Mouse (Mus musculus): Measurements from ENCODE around the gene Gm20388. TPM values are rescaled to one million over a fixed set of nuclear protein-coding genes. Genes with fewer than 3 reads are reported as not detected.

Gm20388 gene
- polyA plus RNA-seq, 1 experiment from 2014 or later = not detected

GRCm38 (mm10) chr8:124306574-124306973, 4395.9 kb downstream of the Gm20388 start:
- H3K4me3 ChIP-seq (ENCODE audit: low read depth, low read length) = no peak overlapping the region
- no peak overlapping the region for H3K27ac ChIP-seq (ENCODE audit: low read depth, low read length)
- no peak for TF ChIP-seq CTCF (IDR thresholded peaks at IDR 0.05; ENCODE audit: low read depth)
- no peak overlapping the region for H3K9ac ChIP-seq (ENCODE audit: low read depth, low read length)
- no peak for ATAC-seq
- H3K4me1 ChIP-seq (replicated peaks; ENCODE audit: control insufficient read depth, insufficient read depth, low read length) = no peaks in the 10 kb centered on the region
- no peak overlapping the region for H3K4me2 ChIP-seq (replicated peaks; ENCODE audit: low read depth)
- H3K9me3 ChIP-seq (ENCODE audit: control insufficient read depth) = no peaks in the 10 kb centered on the region
- H3K27me3 ChIP-seq (replicated peaks; ENCODE audit: control insufficient read depth, insufficient read depth, low read length) = no peaks in the 10 kb centered on the region
- WGBS = 49% methylated on average over 7 of the region's 7 CpGs
- H3K36me3 ChIP-seq (ENCODE audit: control insufficient read depth, insufficient read depth) = peaks cover 8% of the 10 kb centered on the region

- Histone ChIP-seq H3K36me3 (ENCODE audit: control insufficient read depth, insufficient read depth) (peaks cover 8% of the 10 kb centered on the region), H3K4me1 (replicated peaks; ENCODE audit: control insufficient read depth, insufficient read depth, low read length) (no peaks in the 10 kb centered on the region), H3K4me3 (ENCODE audit: low read depth, low read length) (no peak overlapping the region), H3K4me2 (replicated peaks; ENCODE audit: low read depth) (no peak overlapping the region), H3K9me3 (ENCODE audit: control insufficient read depth) (no peaks in the 10 kb centered on the region), H3K9ac (ENCODE audit: low read depth, low read length) (no peak overlapping the region), H3K27me3 (replicated peaks; ENCODE audit: control insufficient read depth, insufficient read depth, low read length) (no peaks in the 10 kb centered on the region), H3K27ac (ENCODE audit: low read depth, low read length) (0 out of 2 replicates have a peak overlapping the region, but pooled peaks have one; percentile 23)
- WGBS = 92% methylated on average over 10 of the region's 10 CpGs
- no peak for ATAC-seq
- no peak for TF ChIP-seq CTCF (IDR thresholded peaks at IDR 0.05; ENCODE audit: low read depth)
Observed at GRCm38 (mm10) chr8:124307700-124308099, 4397.1 kb downstream of the Gm20388 start.

- H3K36me3 ChIP-seq (ENCODE audit: control insufficient read depth, insufficient read depth) = peaks cover 4% of the 10 kb centered on the region
- no peak for ATAC-seq
Observed at GRCm38 (mm10) chr8:124310509-124310908, 4399.9 kb downstream of the Gm20388 start.

GRCm38 (mm10) chr8:124311111-124311510, 4400.5 kb downstream of the Gm20388 start:
- no peaks in the 10 kb centered on the region for H3K4me1 ChIP-seq (replicated peaks; ENCODE audit: control insufficient read depth, insufficient read depth, low read length)
- no peak overlapping the region for H3K27ac ChIP-seq (ENCODE audit: low read depth, low read length)
- no peak overlapping the region for H3K4me3 ChIP-seq (ENCODE audit: low read depth, low read length)
- 81% methylated on average over 6 of the region's 6 CpGs for WGBS
- no peak overlapping the region for H3K4me2 ChIP-seq (replicated peaks; ENCODE audit: low read depth)
- ATAC-seq = no peak
- no peak for TF ChIP-seq CTCF (IDR thresholded peaks at IDR 0.05; ENCODE audit: low read depth)
- H3K36me3 ChIP-seq (ENCODE audit: control insufficient read depth, insufficient read depth) = peaks cover 4% of the 10 kb centered on the region
- no peaks in the 10 kb centered on the region for H3K27me3 ChIP-seq (replicated peaks; ENCODE audit: control insufficient read depth, insufficient read depth, low read length)
- no peaks in the 10 kb centered on the region for H3K9me3 ChIP-seq (ENCODE audit: control insufficient read depth)
- no peak overlapping the region for H3K9ac ChIP-seq (ENCODE audit: low read depth, low read length)

More at GRCm38 (mm10) chr8:124310509-124310908, 4399.9 kb downstream of the Gm20388 start:
- Histone ChIP-seq H3K4me1 (replicated peaks; ENCODE audit: control insufficient read depth, insufficient read depth, low read length) (no peaks in the 10 kb centered on the region), H3K27ac (ENCODE audit: low read depth, low read length) (no peak overlapping the region), H3K4me2 (replicated peaks; ENCODE audit: low read depth) (no peak overlapping the region), H3K9me3 (ENCODE audit: control insufficient read depth) (no peaks in the 10 kb centered on the region), H3K4me3 (ENCODE audit: low read depth, low read length) (no peak overlapping the region), H3K27me3 (replicated peaks; ENCODE audit: control insufficient read depth, insufficient read depth, low read length) (no peaks in the 10 kb centered on the region), H3K9ac (ENCODE audit: low read depth, low read length) (no peak overlapping the region)
- 81% methylated on average over 13 of the region's 13 CpGs for WGBS
- TF ChIP-seq CTCF (IDR thresholded peaks at IDR 0.05; ENCODE audit: low read depth) = no peak

- Histone ChIP-seq H3K9me3 (ENCODE audit: control insufficient read depth) (no peaks in the 10 kb centered on the region), H3K36me3 (ENCODE audit: control insufficient read depth, insufficient read depth) (peaks cover 4% of the 10 kb centered on the region; the same call in 1 of the 2 replicates), H3K4me1 (replicated peaks; ENCODE audit: control insufficient read depth, insufficient read depth, low read length) (no peaks in the 10 kb centered on the region), H3K27ac (ENCODE audit: low read depth, low read length) (no peak overlapping the region), H3K4me2 (replicated peaks; ENCODE audit: low read depth) (no peak overlapping the region), H3K4me3 (ENCODE audit: low read depth, low read length) (no peak overlapping the region), H3K9ac (ENCODE audit: low read depth, low read length) (no peak overlapping the region), H3K27me3 (replicated peaks; ENCODE audit: control insufficient read depth, insufficient read depth, low read length) (no peaks in the 10 kb centered on the region)
- ATAC-seq = no peak
- no peak for TF ChIP-seq CTCF (IDR thresholded peaks at IDR 0.05; ENCODE audit: low read depth)
- WGBS = 88% methylated on average over 17 of the region's 17 CpGs
Observed at GRCm38 (mm10) chr8:124311723-124312122, 4401.1 kb downstream of the Gm20388 start.

- Histone ChIP-seq H3K27ac (ENCODE audit: low read depth, low read length) (no peak overlapping the region), H3K9ac (ENCODE audit: low read depth, low read length) (no peak overlapping the region), H3K4me1 (replicated peaks; ENCODE audit: control insufficient read depth, insufficient read depth, low read length) (no peaks in the 10 kb centered on the region), H3K27me3 (replicated peaks; ENCODE audit: control insufficient read depth, insufficient read depth, low read length) (no peaks in the 10 kb centered on the region), H3K36me3 (ENCODE audit: control insufficient read depth, insufficient read depth) (peaks cover 4% of the 10 kb centered on the region; the same call in 1 of the 2 replicates), H3K4me2 (replicated peaks; ENCODE audit: low read depth) (no peak overlapping the region), H3K4me3 (ENCODE audit: low read depth, low read length) (no peak overlapping the region), H3K9me3 (ENCODE audit: control insufficient read depth) (no peaks in the 10 kb centered on the region)
- 93% methylated on average over 10 of the region's 10 CpGs for WGBS
- no peak for ATAC-seq
- TF ChIP-seq CTCF (IDR thresholded peaks at IDR 0.05; ENCODE audit: low read depth) = no peak
Observed at GRCm38 (mm10) chr8:124312228-124312627, 4401.6 kb downstream of the Gm20388 start.

- WGBS = 49% methylated on average over 10 of the region's 10 CpGs
- H3K27ac ChIP-seq (ENCODE audit: low read depth, low read length) = no peak overlapping the region
- H3K9ac ChIP-seq (ENCODE audit: low read depth, low read length) = no peak overlapping the region
Observed at GRCm38 (mm10) chr8:124314803-124315202, 4404.2 kb downstream of the Gm20388 start.

More at GRCm38 (mm10) chr8:124314803-124315202, 4404.2 kb downstream of the Gm20388 start:
- no peak for ATAC-seq
- Histone ChIP-seq H3K9me3 (ENCODE audit: control insufficient read depth) (no peaks in the 10 kb centered on the region), H3K4me2 (replicated peaks; ENCODE audit: low read depth) (no peak overlapping the region), H3K27me3 (replicated peaks; ENCODE audit: control insufficient read depth, insufficient read depth, low read length) (no peaks in the 10 kb centered on the region), H3K4me3 (ENCODE audit: low read depth, low read length) (no peak overlapping the region), H3K36me3 (ENCODE audit: control insufficient read depth, insufficient read depth) (no peaks in the 10 kb centered on the region; the same call in 1 of the 2 replicates), H3K4me1 (replicated peaks; ENCODE audit: control insufficient read depth, insufficient read depth, low read length) (no peaks in the 10 kb centered on the region)
- TF ChIP-seq CTCF (IDR thresholded peaks at IDR 0.05; ENCODE audit: low read depth) = peak; percentile 68
